9 mouse cellular contexts compared by ENCODE assay signal in the genomic region with DNA sequence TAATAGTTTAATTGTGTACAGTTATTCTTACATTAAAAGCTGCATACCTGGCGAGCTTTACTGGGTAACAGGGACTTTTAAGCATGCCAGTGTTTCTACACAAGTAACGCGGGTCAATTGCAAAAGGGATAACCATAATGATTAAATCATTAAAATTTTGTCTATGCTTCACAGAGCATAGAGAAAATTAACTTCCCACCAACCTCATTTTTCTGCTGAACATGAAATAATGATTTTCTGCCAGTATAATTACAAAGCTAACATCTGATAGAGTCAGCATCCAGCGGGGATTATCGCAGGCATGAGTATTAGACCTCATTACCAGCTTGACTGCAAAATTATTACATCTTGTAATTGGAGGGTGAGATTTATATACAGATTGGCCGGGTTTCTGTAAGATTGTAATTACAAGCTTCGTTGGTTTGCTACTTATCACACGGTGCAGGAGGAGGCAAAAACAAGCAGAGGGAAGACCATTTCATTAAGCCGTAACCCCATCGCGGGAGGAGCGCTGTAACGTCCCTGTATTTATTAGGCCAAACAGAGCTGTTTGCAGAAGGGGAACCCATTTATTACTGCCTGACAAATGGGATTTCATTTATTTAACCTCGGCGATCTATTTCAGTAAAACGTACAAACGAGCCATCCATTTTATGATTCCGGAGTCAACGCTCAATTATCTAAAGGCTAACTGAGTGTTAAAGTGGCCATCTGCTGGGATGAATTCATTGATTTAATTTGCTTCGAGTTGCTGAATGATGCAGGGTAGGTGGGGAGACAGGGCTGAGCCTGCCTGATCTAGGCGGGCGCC.
DNase-seq lines count a peak whose midpoint lies in the region; ATAC-seq lines count a peak whose summit lies in the region.
"Had no signal": no experiment of that assay in that cellular context is flagged by ENCODE, and none has a peak within 500 bp of the region (broad histone marks: within the 10 kb centered on the region; RNA-seq: fewer than 3 reads in every experiment).

No protein-coding gene starts in this region.

- WGBS in limb, embryonic 15.5 days: 28% methylated on average over 22 of the region's 22 CpGs

- H3K4me1 ChIP-seq in limb, embryonic 15.5 days: peaks cover 5% of the 10 kb centered on the region; the same call in 1 of the 2 replicates

- no peaks in the 10 kb centered on the region for H3K27me3 ChIP-seq in limb, embryonic 15.5 days

- no peaks in the 10 kb centered on the region for H3K36me3 ChIP-seq in limb, embryonic 15.5 days

- no peak overlapping the region for H3K9ac ChIP-seq in limb, embryonic 15.5 days

- peak; percentile 15 for DNase-seq in embryo, embryonic 10 days (ENCODE audit: low spot score)
- no peak for DNase-seq in embryo, embryonic 9.5 days (ENCODE audit: extremely low spot score)
- peak; percentile 22 to 66 for DNase-seq in right cerebral cortex, postnatal 10 days (ENCODE audit: low spot score in 2 of 2)
- DNase-seq in right cerebral cortex, postnatal 14 days: no peak
- DNase-seq in retina, postnatal 1 day: peak; percentile 77
- no peak for DNase-seq in frontal cortex, adult 2 months (ENCODE audit: extremely low spot score in 1 of 2, low spot score in 1 of 2)
- no peak for DNase-seq in frontal cortex, postnatal 14 days (ENCODE audit: low spot score in 2 of 2)

- H3K9me3 ChIP-seq in limb, embryonic 15.5 days: no peaks in the 10 kb centered on the region

- H3K4me3 ChIP-seq in limb, embryonic 15.5 days: no peak overlapping the region

- H3K4me2 ChIP-seq in limb, embryonic 15.5 days: peak overlapping the region; percentile 17; the same call in 1 of the 2 replicates

- no peak overlapping the region for H3K27ac ChIP-seq in limb, embryonic 15.5 days

- no peak for ATAC-seq in limb, embryonic 15.5 days (ENCODE audit: insufficient number of reproducible peaks, low FRiP score, low TSS enrichment, low read depth)
- ATAC-seq: inflammation-experienced regulatory T-cells, adult 6 months had no signal

Comparison
In these comparisons a context has a peak if more than half of its experiments do, and no peak if none do; other contexts are left out.
1. DNase-seq: peak in embryo, embryonic 10 days (single experiment), right cerebral cortex, postnatal 10 days (2 of 2) and retina, postnatal 1 day (single experiment); none in embryo, embryonic 9.5 days (single experiment), right cerebral cortex, postnatal 14 days (single experiment), frontal cortex, adult 2 months (0 of 2) and frontal cortex, postnatal 14 days (0 of 2).